Mouse (Mus musculus) megakaryocyte, embryonic 14.5 days (primary cell): Measurements from ENCODE around the gene Cntn1.

ENCODE experiments used
- FLI1 ChIP-seq: IDR thresholded peaks from 2 replicates; pipeline ENCODE4 v1.6.1; 2012; ENCODE audit warnings: low read length, inconsistent platforms, mixed read lengths
- GATA1 ChIP-seq: IDR thresholded peaks from 3 replicates; pipeline ENCODE4 v1.6.1; 2012; ENCODE audit warnings: mixed read lengths, low read length, inconsistent platforms, borderline replicate concordance

- no peak for TF ChIP-seq GATA1
- no peak for TF ChIP-seq FLI1
Measured at GRCm38 (mm10) chr15:92085876-92086275, 34.9 kb downstream of the Cntn1 start.
